Mouse (Mus musculus): ENCODE data around the gene Agbl2. TPM values are rescaled to one million over a fixed set of nuclear protein-coding genes. Genes with fewer than 3 reads are reported as not detected.

The Agbl2 gene
- total and polyA plus RNA-seq, 2 experiments from 2014 or later = 0.98 to 1.4 TPM

- 67% methylated on average over 2 of the region's 2 CpGs for WGBS
- Histone ChIP-seq H3K4me3 (ENCODE audit: low read depth, low read length) (no peak overlapping the region), H3K4me1 (ENCODE audit: control insufficient read depth, insufficient read depth) (no peaks in the 10 kb centered on the region), H3K9ac (replicated peaks; ENCODE audit: low read depth, low read length) (no peak overlapping the region), H3K27ac (ENCODE audit: low read depth) (no peak overlapping the region), H3K4me2 (ENCODE audit: low read depth, low read length) (no peak overlapping the region; the same call in 1 of the 2 replicates), H3K9me3 (replicated peaks; ENCODE audit: control insufficient read depth, low read length) (no peaks in the 10 kb centered on the region), H3K36me3 (replicated peaks; ENCODE audit: control insufficient read depth, insufficient read depth, low read length) (peaks cover 39% of the 10 kb centered on the region), H3K27me3 (ENCODE audit: control insufficient read depth, insufficient read depth, low read length) (no peaks in the 10 kb centered on the region)
- no peak for DNase-seq (ENCODE audit: low spot score)
- TF ChIP-seq CTCF (IDR thresholded peaks at IDR 0.05; ENCODE audit: low read depth) (no peak), EP300 (IDR thresholded peaks at IDR 0.05; ENCODE audit: low read depth) (no peak)
- no peak for ATAC-seq (ENCODE audit: insufficient read depth, low read depth)
Observed at GRCm38 (mm10) chr2:90781938-90782337, 589 bp upstream of the Agbl2 start.

- H3K27ac ChIP-seq (ENCODE audit: low read depth) = no peak overlapping the region
- peaks cover 30% of the 10 kb centered on the region for H3K36me3 ChIP-seq (replicated peaks; ENCODE audit: control insufficient read depth, insufficient read depth, low read length)
- H3K4me1 ChIP-seq (ENCODE audit: control insufficient read depth, insufficient read depth) = no peaks in the 10 kb centered on the region
- H3K27me3 ChIP-seq (ENCODE audit: control insufficient read depth, insufficient read depth, low read length) = no peaks in the 10 kb centered on the region
- DNase-seq (ENCODE audit: low spot score) = no peak
- H3K9ac ChIP-seq (replicated peaks; ENCODE audit: low read depth, low read length) = peak overlapping the region; percentile 37
- no peak for TF ChIP-seq EP300 (IDR thresholded peaks at IDR 0.05; ENCODE audit: low read depth)
- no peak for TF ChIP-seq CTCF (IDR thresholded peaks at IDR 0.05; ENCODE audit: low read depth)
- ATAC-seq (ENCODE audit: insufficient read depth, low read depth) = peak; percentile 45
- no peaks in the 10 kb centered on the region for H3K9me3 ChIP-seq (replicated peaks; ENCODE audit: control insufficient read depth, low read length)
- 2% methylated on average over 23 of the region's 29 CpGs for WGBS
- H3K4me2 ChIP-seq (ENCODE audit: low read depth, low read length) = peak overlapping the region; percentile 82
- peak overlapping the region; percentile 54 for H3K4me3 ChIP-seq (ENCODE audit: low read depth, low read length)
Observed at GRCm38 (mm10) chr2:90782901-90783486, 467 bp downstream of the Agbl2 start.

DNA sequence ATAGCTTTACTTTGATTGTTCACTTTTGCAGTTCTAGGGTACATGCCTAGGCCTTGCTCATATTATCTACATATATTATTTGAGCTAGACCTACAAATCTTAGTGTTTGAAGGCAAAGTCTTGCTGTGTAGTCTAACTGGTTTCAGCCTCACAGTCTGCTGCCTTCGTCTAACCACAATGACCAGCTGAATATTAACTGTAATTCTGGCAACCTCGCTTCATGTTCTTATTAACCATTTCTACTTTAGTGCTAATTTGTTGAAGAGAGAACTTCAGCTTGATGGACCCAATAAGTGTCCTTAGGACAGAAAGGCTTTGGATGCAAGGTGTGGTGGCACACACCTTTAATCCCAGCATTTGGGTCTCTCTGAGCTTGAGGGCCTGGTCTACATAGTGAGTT is 5.6 kb downstream of the Agbl2 start:
- TF ChIP-seq EP300 (IDR thresholded peaks at IDR 0.05; ENCODE audit: low read depth) = no peak
- TF ChIP-seq CTCF (IDR thresholded peaks at IDR 0.05; ENCODE audit: low read depth) = no peak
- no peak for ATAC-seq (ENCODE audit: insufficient read depth, low read depth)
- no peak overlapping the region for H3K4me2 ChIP-seq (ENCODE audit: low read depth, low read length)
- no peaks in the 10 kb centered on the region for H3K4me1 ChIP-seq (ENCODE audit: control insufficient read depth, insufficient read depth)
- no peak overlapping the region for H3K4me3 ChIP-seq (ENCODE audit: low read depth, low read length)
- no peak overlapping the region for H3K27ac ChIP-seq (ENCODE audit: low read depth)
- 83% methylated on average over 2 of the region's 2 CpGs for WGBS
- H3K36me3 ChIP-seq (replicated peaks; ENCODE audit: control insufficient read depth, insufficient read depth, low read length) = no peaks in the 10 kb centered on the region
- no peak overlapping the region for H3K9ac ChIP-seq (replicated peaks; ENCODE audit: low read depth, low read length)
- H3K9me3 ChIP-seq (replicated peaks; ENCODE audit: control insufficient read depth, low read length) = no peaks in the 10 kb centered on the region
- H3K27me3 ChIP-seq (ENCODE audit: control insufficient read depth, insufficient read depth, low read length) = no peaks in the 10 kb centered on the region
- DNase-seq (ENCODE audit: low spot score) = no peak

DNA sequence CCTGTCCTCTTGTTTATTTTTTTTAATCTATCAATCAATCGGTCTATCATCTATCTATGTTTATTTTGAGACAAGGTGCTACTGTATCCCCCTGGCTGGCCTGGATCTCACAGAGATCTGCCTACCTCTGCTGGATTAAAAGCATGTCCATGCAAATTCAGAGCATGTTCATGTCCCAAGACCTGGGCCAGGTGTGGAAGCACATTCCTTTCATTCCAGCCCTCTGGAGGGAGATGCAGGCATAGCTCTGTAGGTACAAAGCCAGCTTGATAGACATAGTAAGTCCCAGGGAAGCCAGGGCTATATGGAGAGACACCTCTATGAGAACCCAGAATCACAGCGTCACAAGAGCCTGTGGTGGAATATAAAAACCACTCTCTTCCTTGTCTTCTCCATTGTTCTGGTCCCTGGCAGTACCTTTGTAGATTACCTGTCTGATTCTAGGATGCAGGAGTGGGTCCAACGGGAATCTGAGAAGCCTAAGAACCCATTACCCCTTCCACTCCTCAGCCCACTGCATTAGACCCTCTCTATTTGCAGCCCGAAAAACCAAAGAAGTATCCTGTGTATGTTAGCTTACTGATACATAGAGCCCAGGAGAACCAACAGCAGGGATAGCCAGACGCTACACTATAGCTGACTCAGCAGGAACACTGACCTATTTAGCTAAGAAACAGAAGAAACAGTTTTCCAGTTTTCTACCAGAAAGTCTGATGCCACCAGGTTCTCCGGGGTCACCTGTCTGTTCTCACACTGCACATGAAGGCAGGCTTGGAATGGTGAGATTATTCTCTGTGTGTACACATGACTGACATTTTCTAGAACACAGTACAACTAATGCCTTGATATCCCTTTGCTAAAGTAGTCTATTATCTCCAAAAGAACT is 26.0 kb downstream of the Agbl2 start:
- H3K27ac ChIP-seq (ENCODE audit: low read depth) = no peak overlapping the region
- H3K9ac ChIP-seq (replicated peaks; ENCODE audit: low read depth, low read length) = no peak overlapping the region
- 80% methylated on average over 6 of the region's 6 CpGs for WGBS
- H3K4me1 ChIP-seq (ENCODE audit: control insufficient read depth, insufficient read depth) = no peaks in the 10 kb centered on the region
- no peak overlapping the region for H3K4me3 ChIP-seq (ENCODE audit: low read depth, low read length)
- ATAC-seq (ENCODE audit: insufficient read depth, low read depth) = no peak
- no peaks in the 10 kb centered on the region for H3K27me3 ChIP-seq (ENCODE audit: control insufficient read depth, insufficient read depth, low read length)
- no peak for DNase-seq (ENCODE audit: low spot score)
- no peaks in the 10 kb centered on the region for H3K36me3 ChIP-seq (replicated peaks; ENCODE audit: control insufficient read depth, insufficient read depth, low read length)
- no peaks in the 10 kb centered on the region for H3K9me3 ChIP-seq (replicated peaks; ENCODE audit: control insufficient read depth, low read length)
- no peak for TF ChIP-seq EP300 (IDR thresholded peaks at IDR 0.05; ENCODE audit: low read depth)
- TF ChIP-seq CTCF (IDR thresholded peaks at IDR 0.05; ENCODE audit: low read depth) = no peak
- H3K4me2 ChIP-seq (ENCODE audit: low read depth, low read length) = no peak overlapping the region

- no peak overlapping the region for H3K4me3 ChIP-seq (ENCODE audit: low read depth, low read length)
- no peak for DNase-seq (ENCODE audit: low spot score)
- TF ChIP-seq CTCF (IDR thresholded peaks at IDR 0.05; ENCODE audit: low read depth) = no peak
- no peak for TF ChIP-seq EP300 (IDR thresholded peaks at IDR 0.05; ENCODE audit: low read depth)
- H3K9me3 ChIP-seq (replicated peaks; ENCODE audit: control insufficient read depth, low read length) = no peaks in the 10 kb centered on the region
- H3K36me3 ChIP-seq (replicated peaks; ENCODE audit: control insufficient read depth, insufficient read depth, low read length) = no peaks in the 10 kb centered on the region
- no peak for ATAC-seq (ENCODE audit: insufficient read depth, low read depth)
- WGBS = 74% methylated on average over 8 of the region's 8 CpGs
- no peak overlapping the region for H3K27ac ChIP-seq (ENCODE audit: low read depth)
- no peak overlapping the region for H3K9ac ChIP-seq (replicated peaks; ENCODE audit: low read depth, low read length)
- no peaks in the 10 kb centered on the region for H3K27me3 ChIP-seq (ENCODE audit: control insufficient read depth, insufficient read depth, low read length)
- H3K4me1 ChIP-seq (ENCODE audit: control insufficient read depth, insufficient read depth) = no peaks in the 10 kb centered on the region
- no peak overlapping the region for H3K4me2 ChIP-seq (ENCODE audit: low read depth, low read length)
Observed at GRCm38 (mm10) chr2:90810751-90811150, 28.2 kb downstream of the Agbl2 start.
